Mouse (Mus musculus) midbrain, embryonic 12.5 days (tissue): ENCODE measurements around the gene Bmp4. TPM values are rescaled to one million over a fixed set of nuclear protein-coding genes. Genes with fewer than 3 reads are reported as not detected.

Source experiments
- ATAC-seq: fragments of 200-750 bp; cut with Nextera tagmentation; 2 replicates; pipeline ENCODE4 v1.8.0; 2017; ENCODE audit warnings: low read depth, moderate TSS enrichment, moderate library complexity; ENCODE audit not compliant: low FRiP score
- H3K27ac ChIP-seq: fragments of 300-500 bp; sonication (generic); replicated peaks from 2 replicates; pipeline ENCODE4 v1.5.1; 2016; ENCODE audit warnings: mild to moderate bottlenecking
- H3K27me3 ChIP-seq: fragments of 300-500 bp; sonication (generic); 2 replicates; pipeline ENCODE4 v1.6.1; 2016; ENCODE audit warnings: mild to moderate bottlenecking
- H3K36me3 ChIP-seq: fragments of 300-500 bp; sonication (generic); 2 replicates; pipeline ENCODE4 v1.6.1; 2016
- H3K4me1 ChIP-seq: fragments of 300-500 bp; sonication (generic); 2 replicates; pipeline ENCODE4 v1.6.1; 2016
- H3K4me2 ChIP-seq: fragments of 300-500 bp; sonication (generic); replicated peaks from 2 replicates; pipeline ENCODE4 v1.6.1; 2016; ENCODE audit warnings: mild to moderate bottlenecking, moderate library complexity
- H3K4me3 ChIP-seq: fragments of 300-500 bp; sonication (generic); 2 replicates; pipeline ENCODE4 v1.5.1; 2016; ENCODE audit warnings: mild to moderate bottlenecking
- H3K9ac ChIP-seq: fragments of 300-500 bp; sonication (generic); replicated peaks from 2 replicates; pipeline ENCODE4 v1.6.1; 2016; ENCODE audit warnings: mild to moderate bottlenecking, moderate library complexity
- H3K9me3 ChIP-seq: fragments of 300-500 bp; sonication (generic); 2 replicates; pipeline ENCODE4 v1.6.1; 2016; ENCODE audit warnings: mild to moderate bottlenecking
- WGBS: fragments of 180-500 bp; shearing (Covaris S2); methylation state at CpG from one replicate; pipeline ENCODE4 v1.1.7; 2016; 5-methylcytosine and 5-hydroxymethylcytosine counted together
- polyA plus RNA-seq: library from polyadenylated mRNA; unstranded; fragments of >200 nt; fragmentation: Nextera tagmentation; extraction: Ambion mirVana; gene quantifications from 2 replicates; pipeline ENCODE4 v1.2.1, GENCODE M21; 2016

Gene Bmp4
- polyA plus RNA-seq, 1 experiment from 2014 or later = 9.0 TPM

DNA sequence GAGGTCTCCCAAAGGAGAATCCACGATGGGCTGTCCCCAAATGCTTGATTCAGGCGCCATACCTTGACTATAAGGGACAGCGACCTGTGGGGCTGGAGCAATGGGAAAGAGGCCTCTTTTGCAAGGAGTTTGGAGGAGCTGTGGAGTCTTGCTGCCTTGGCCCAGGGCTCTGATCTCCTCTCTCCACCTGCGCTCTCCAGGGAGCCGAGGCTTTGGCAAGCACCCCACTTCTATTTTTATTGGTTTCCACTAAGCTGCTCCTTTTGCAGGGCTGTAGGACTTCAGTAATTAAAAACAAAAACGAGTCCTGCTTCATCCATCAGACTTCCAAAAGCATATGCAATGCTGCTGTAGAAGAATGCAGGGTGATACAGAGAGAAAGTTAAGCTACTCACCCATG is 9.0 kb downstream of the Bmp4 start:
- Histone ChIP-seq H3K9ac (no peak overlapping the region), H3K9me3 (no peaks in the 10 kb centered on the region), H3K4me3 (no peak overlapping the region), H3K36me3 (no peaks in the 10 kb centered on the region), H3K4me1 (peaks cover 23% of the 10 kb centered on the region), H3K27ac (no peak overlapping the region), H3K4me2 (no peak overlapping the region), H3K27me3 (peaks cover 69% of the 10 kb centered on the region)
- no peak for ATAC-seq
- 35% methylated on average over 6 of the region's 6 CpGs for WGBS

DNA sequence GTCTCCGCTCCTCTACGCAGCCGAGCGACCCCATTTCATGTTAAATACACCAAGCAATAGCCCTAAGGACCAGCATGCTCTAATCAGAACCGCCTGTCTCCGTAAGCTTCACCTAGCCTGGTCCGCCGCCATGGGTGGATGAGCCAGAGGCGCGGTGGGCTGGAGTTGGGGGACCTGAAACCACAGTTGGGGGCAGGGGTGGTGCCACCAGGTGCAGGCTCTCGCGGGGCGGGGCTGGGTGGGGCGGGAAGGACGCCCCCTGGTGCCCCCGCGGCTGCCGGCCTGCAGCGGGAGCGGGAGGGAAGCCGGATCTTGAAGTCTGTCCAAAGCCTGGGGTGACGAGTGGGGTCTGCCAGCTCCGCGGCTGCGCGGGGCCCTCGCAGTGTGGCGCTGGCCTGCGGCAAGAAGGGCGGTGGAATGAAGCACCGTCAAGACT is 10.2 kb downstream of the Bmp4 start:
- peaks cover 57% of the 10 kb centered on the region for H3K27me3 ChIP-seq
- peak overlapping the region; percentile 70 for H3K4me2 ChIP-seq
- no peaks in the 10 kb centered on the region for H3K9me3 ChIP-seq
- no peaks in the 10 kb centered on the region for H3K36me3 ChIP-seq
- H3K9ac ChIP-seq = no peak overlapping the region; the same call in 1 of the 2 replicates
- no peak overlapping the region for H3K27ac ChIP-seq
- peak overlapping the region; percentile 34 for H3K4me3 ChIP-seq
- H3K4me1 ChIP-seq = peaks cover 12% of the 10 kb centered on the region
- ATAC-seq = peak; percentile 59; the same call in 1 of the 2 replicates
- 5% methylated on average over 30 of the region's 31 CpGs for WGBS

DNA sequence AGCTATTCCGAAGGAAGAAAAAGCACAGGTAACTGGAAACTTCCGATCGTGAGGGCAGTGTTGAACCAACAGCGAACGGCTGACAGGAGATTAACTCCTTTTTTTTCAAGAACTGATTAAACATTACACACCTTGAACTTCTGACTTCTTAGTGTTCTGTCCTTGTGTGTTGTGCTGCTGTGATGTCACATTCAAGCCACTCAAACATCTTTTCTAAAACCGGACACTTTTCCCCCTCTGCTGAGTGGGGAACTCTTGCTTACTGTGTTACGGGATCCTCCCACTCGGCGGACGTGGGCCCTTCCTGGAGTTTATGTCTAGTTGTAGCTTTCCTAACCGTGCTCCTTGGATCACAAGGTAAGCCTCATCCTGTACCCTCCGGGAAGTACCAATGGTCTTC is 11.2 kb downstream of the Bmp4 start, which contains the start of gene Gm15217:
Gene Gm15217, plus strand, starts transcription at position 130 of the 400 bp plus-strand sequence.
- H3K4me1 ChIP-seq = peaks cover 9% of the 10 kb centered on the region
- H3K27ac ChIP-seq = no peak within 1 kb of the TSS
- H3K9ac ChIP-seq = no peak within 1 kb of the TSS; the same call in 1 of the 2 replicates
- peak within 1 kb of the TSS; percentile 70 for H3K4me2 ChIP-seq
- no peaks in the 10 kb centered on the region for H3K9me3 ChIP-seq
- no peaks in the 10 kb centered on the region for H3K36me3 ChIP-seq
- 86% methylated on average over 12 of the region's 12 CpGs for WGBS
- no peak for ATAC-seq
- peaks cover 49% of the 10 kb centered on the region for H3K27me3 ChIP-seq
- peak within 1 kb of the TSS; percentile 34 for H3K4me3 ChIP-seq

DNA sequence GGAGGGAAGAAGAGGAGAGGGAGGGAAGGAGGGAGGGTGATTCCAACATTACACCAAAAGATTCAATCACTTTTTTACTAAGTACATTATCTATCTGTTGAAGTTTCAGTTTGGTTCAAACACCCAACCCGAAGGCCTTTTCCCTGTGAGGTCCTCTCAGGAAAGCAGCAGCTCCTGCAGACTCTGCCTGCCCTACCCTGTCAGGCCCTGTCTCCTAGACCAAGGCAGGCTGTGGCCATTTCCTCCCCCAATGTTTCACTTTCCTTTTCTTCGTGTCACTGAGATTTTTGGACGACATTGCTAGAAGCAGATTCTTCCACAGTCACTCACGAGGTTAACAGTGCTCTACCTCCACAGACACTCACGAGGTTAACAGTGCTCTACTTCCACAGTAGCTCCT is 14.7 kb downstream of the Bmp4 start:
- no peaks in the 10 kb centered on the region for H3K9me3 ChIP-seq
- H3K4me3 ChIP-seq = no peak overlapping the region
- WGBS = 90% methylated on average over 5 of the region's 5 CpGs
- no peak for ATAC-seq
- no peak overlapping the region for H3K4me2 ChIP-seq
- H3K27ac ChIP-seq = no peak overlapping the region
- H3K36me3 ChIP-seq = no peaks in the 10 kb centered on the region
- H3K9ac ChIP-seq = no peak overlapping the region
- peaks cover 17% of the 10 kb centered on the region for H3K27me3 ChIP-seq
- peaks cover 8% of the 10 kb centered on the region for H3K4me1 ChIP-seq

DNA sequence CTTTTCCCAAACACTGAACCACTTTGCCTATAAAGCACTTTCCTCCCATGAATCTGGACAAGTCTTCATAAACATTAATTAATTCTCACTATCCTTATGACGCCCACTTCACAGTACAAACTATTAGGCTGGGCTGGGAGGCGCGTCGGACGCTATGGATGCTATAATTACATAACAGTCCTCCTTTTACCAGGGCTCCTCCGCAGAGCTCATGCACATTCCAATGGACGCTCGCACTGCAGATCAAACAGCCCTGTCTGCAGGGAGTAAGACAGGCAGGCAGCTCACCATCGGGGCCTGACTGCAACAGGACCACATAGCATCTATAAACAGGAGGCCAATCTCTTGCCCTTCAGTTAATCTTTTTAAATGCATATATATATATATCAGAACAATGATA is 18.0 kb downstream of the Bmp4 start:
- Histone ChIP-seq H3K4me1 (no peaks in the 10 kb centered on the region), H3K36me3 (no peaks in the 10 kb centered on the region), H3K4me3 (no peak overlapping the region), H3K9ac (no peak overlapping the region), H3K27me3 (no peaks in the 10 kb centered on the region), H3K9me3 (no peaks in the 10 kb centered on the region), H3K27ac (no peak overlapping the region), H3K4me2 (no peak overlapping the region)
- WGBS = 45% methylated on average over 9 of the region's 9 CpGs
- ATAC-seq = no peak

DNA sequence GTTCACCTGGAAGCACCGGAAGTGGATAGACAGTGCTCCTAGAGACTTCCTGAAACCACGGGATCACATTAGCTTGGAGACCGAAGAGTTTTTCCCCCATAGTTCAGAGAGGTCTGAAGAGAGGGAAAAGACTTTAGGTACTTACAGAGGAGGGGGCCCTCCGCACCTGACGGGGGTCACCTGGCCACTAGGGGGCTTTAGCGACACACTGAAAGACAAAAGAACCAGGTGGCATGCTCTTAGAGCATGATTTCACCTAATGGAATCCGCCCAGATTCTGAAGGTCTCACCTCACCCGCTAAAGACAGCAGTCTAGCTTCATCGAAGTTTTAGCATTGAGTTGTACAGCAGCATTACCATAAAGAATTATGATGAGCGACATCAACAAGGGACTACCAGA is 27.3 kb downstream of the Bmp4 start:
- Histone ChIP-seq H3K9me3 (no peaks in the 10 kb centered on the region), H3K4me3 (no peak overlapping the region), H3K27ac (no peak overlapping the region), H3K4me2 (no peak overlapping the region), H3K4me1 (no peaks in the 10 kb centered on the region), H3K9ac (no peak overlapping the region), H3K27me3 (0 out of 2 replicates have a peak, but pooled peaks cover 2% of the 10 kb centered on the region), H3K36me3 (no peaks in the 10 kb centered on the region)
- 41% methylated on average over 10 of the region's 10 CpGs for WGBS
- ATAC-seq = no peak

DNA sequence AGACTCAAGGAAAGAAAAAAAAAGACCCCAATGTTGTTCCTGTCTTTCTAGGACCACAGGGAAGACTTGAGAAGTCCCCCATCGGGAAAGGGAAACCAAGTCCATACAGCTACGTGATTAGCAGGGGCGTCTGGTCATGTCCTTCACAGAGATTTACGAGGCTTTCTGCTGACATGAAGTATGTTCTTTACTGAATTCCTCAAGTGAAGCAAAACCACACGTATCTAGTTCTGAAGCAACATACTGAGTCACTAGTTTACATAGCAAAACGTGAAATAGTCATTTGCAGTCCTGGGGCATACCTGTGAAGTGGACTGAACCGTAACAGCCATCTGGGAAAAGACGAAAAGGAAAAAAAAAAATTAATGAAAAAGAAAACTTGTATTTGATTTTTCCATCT is 32.8 kb downstream of the Bmp4 start:
- ATAC-seq = no peak
- H3K4me2 ChIP-seq = no peak overlapping the region
- no peaks in the 10 kb centered on the region for H3K4me1 ChIP-seq
- no peaks in the 10 kb centered on the region for H3K9me3 ChIP-seq
- H3K27me3 ChIP-seq = no peaks in the 10 kb centered on the region
- H3K36me3 ChIP-seq = no peaks in the 10 kb centered on the region
- WGBS = 84% methylated on average over 8 of the region's 8 CpGs
- no peak overlapping the region for H3K9ac ChIP-seq
- no peak overlapping the region for H3K27ac ChIP-seq
- no peak overlapping the region for H3K4me3 ChIP-seq

DNA sequence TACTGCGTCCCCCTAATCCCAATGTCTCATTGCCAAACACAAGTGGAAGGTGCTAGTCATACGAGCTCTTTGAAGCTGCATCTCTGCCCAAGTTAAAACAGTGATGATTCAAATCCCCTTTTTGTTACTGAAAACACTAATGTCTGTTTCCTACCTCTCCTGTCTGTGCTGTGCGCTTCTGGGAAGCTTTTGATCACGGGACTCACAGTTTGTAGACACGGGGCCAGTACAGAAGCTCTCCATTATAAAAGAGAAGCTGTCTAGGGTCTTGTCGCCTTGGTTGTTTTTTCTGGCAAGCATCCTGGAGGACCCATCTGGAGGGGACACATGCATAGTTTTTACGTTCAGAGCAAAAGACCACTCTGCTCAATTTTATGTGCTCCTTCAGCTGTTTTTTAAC is 33.2 kb downstream of the Bmp4 start:
- WGBS = 85% methylated on average over 7 of the region's 7 CpGs
- Histone ChIP-seq H3K36me3 (no peaks in the 10 kb centered on the region), H3K9me3 (no peaks in the 10 kb centered on the region), H3K4me2 (no peak overlapping the region), H3K27ac (no peak overlapping the region), H3K27me3 (no peaks in the 10 kb centered on the region), H3K4me1 (no peaks in the 10 kb centered on the region), H3K9ac (no peak overlapping the region), H3K4me3 (no peak overlapping the region)
- ATAC-seq = no peak

DNA sequence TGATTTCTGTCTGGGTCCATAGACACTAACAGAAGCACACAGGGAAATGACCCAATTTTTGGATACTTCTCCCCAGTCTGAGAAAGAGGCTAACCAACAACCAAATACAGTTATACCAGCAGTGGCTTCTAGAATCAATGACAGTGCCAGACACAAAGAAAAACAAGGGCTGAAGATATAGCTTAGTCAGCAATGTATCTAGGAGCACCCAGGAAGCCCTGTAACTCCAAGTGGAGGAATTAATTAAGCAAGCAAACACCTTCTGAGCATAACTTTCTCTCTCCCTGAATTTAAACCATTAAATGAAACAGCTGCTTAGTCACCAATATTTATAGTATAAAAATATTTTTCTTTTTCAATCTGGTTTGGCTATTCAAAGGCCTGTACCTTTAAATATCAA is 45.7 kb downstream of the Bmp4 start:
- ATAC-seq = no peak
- H3K9me3 ChIP-seq = no peaks in the 10 kb centered on the region
- no peak overlapping the region for H3K4me3 ChIP-seq
- no peaks in the 10 kb centered on the region for H3K36me3 ChIP-seq
- no peaks in the 10 kb centered on the region for H3K4me1 ChIP-seq
- H3K27me3 ChIP-seq = no peaks in the 10 kb centered on the region
- no peak overlapping the region for H3K4me2 ChIP-seq
- no peak overlapping the region for H3K9ac ChIP-seq
- no peak overlapping the region for H3K27ac ChIP-seq

DNA sequence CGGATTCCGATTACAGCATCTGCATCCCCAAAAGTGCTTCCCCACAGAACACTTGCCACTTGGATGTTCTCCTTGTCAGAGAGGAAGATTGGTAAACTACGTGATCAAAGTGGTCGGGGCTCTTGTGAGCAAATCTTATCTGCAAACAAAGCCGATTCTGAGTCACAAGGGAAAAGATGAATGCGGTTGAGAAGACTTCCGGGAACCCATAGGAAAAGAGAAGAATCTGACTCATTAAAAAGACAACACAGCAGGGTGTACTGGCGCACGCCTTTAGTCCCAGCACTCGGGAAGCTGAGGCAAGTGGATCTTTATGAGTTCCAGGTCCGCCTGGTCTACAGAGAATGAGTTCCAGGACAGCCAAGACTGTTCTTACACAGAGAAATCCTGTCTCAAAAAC is 51.7 kb downstream of the Bmp4 start:
- Histone ChIP-seq H3K27me3 (no peaks in the 10 kb centered on the region), H3K9me3 (no peaks in the 10 kb centered on the region), H3K36me3 (no peaks in the 10 kb centered on the region), H3K4me3 (no peak overlapping the region), H3K4me1 (no peaks in the 10 kb centered on the region), H3K27ac (no peak overlapping the region), H3K4me2 (no peak overlapping the region), H3K9ac (no peak overlapping the region)
- ATAC-seq = no peak
- 71% methylated on average over 11 of the region's 11 CpGs for WGBS

Other genes starting within 250 kb of the Bmp4 start
- not detected in 2 replicates for gene Gm15217, start 11.3 kb downstream of the Bmp4 start, polyA plus RNA-seq